In genomic region chr1:125084906-125085305, GRCm38 (mm10) we compare ENCODE assay signal across 7 mouse cellular contexts.
"Had no signal": no experiment of that assay in that cellular context is flagged by ENCODE, and none has a peak within 500 bp of the region (broad histone marks: within the 10 kb centered on the region; RNA-seq: fewer than 3 reads in every experiment).

No protein-coding gene starts in this region.

- DNase-seq: kidney, adult 8-10 months; layer of hippocampus, postnatal 36 days; liver; lung, adult 18-20 months; lung, postnatal 14 days; right cerebral cortex, postnatal 25 days; thymus, postnatal 25 days had no signal
